Mouse (Mus musculus): ENCODE measurements around the gene Ppl.

DNA sequence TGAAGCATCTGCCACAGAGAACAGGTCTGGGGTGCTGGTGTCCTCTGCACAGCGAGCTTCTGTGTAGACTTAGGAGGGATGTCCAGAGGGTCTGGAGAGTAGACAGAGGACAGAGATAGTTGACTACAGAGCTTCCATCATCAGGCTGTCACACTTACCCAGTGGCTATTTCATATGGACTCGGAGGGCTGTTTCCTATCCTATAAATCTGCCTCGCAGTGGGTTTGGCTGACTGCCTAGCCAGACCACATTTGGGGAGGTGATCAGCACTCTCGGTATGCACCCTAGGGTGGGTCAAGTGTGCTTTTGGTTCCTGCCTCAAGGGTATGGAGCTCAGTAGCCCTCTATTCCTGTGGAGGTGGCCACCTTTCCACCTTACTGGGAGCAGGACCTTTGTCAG, 47.0 kb downstream of the Ppl start:
- TF ChIP-seq ZC3H11A (IDR thresholded peaks at IDR 0.05; ENCODE audit: borderline replicate concordance, low read depth, low read length), result no peak
- TF ChIP-seq HCFC1 (IDR thresholded peaks at IDR 0.05; ENCODE audit: borderline replicate concordance, insufficient read depth, low read length), result no peak
- no peak for TF ChIP-seq ZNF384 (IDR thresholded peaks at IDR 0.05; ENCODE audit: low read depth, low read length)

All from ES-E14 (cell line).